Mouse (Mus musculus): ENCODE data around the gene Foxl1.

- no peak for TF ChIP-seq POLR2A (IDR thresholded peaks at IDR 0.05; ENCODE audit: borderline replicate concordance, extremely low read depth, insufficient read depth, insufficient read length, poor library complexity, severe bottlenecking)
- TF ChIP-seq CTCF (IDR thresholded peaks at IDR 0.05; ENCODE audit: borderline replicate concordance, extremely low read depth, insufficient read depth, insufficient read length) = no peak
These were observed 43.1 kb downstream of the Foxl1 start for GRCm38 (mm10) chr8:121170626-121171552.

All from brain, embryonic 14.5 days (tissue).